Mouse (Mus musculus) gastrocnemius, postnatal 14 days (tissue): ENCODE data around the gene Vmn1r112. TPM values are rescaled to one million over a fixed set of nuclear protein-coding genes. Genes with fewer than 3 reads are reported as not detected.
"Not testable (repeated sequence)": the region's sequence is repeated elsewhere in the genome, so short reads cannot be mapped to it uniquely, and the experiment has no call there.

Experiments used
- DNase-seq: peaks from one replicate; pipeline ENCODE4 v3.0.0; 2021; ENCODE audit warnings: mixed read lengths
- intact Hi-C: fragments of 180-260 bp; cut with DNase I; formaldehyde crosslinking; loops from one replicate; pipeline ENCODE4 v1.15.1; 2025; ENCODE audit warnings: low total_unique reads
- long read RNA-seq, 2 experiments: library from polyadenylated mRNA; stranded (forward); transcript quantifications; one replicate each; pipeline ENCODE4 v2.0.0; 2021
- total RNA-seq, 2 experiments: library from RNA; stranded (reverse); gene quantifications; 2 replicates each; pipeline ENCODE4 v1.2.3; 2021

The Vmn1r112 gene
- total RNA-seq, result not detected
- long read RNA-seq, experiment 1, result 0 reads
- long read RNA-seq, experiment 2, result 0 reads

DNA sequence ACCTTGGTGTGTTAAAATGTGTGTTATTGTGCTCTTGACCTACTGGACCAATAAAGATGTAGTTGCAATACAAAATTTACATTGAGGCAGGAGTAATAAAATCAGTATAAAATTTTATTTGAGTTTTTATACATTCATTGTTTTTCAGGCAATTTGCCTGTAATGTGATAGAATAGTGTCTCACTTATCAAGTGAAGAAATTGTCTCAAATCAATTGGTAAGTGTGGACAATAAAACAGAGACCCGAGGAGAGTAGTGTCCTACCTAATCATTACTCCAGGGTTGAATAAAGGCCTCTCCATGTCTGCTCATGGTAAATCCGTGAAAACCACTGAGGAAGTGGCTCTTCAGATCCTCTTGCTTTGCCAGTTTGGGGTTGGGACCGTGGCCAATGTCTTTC lies at the start of gene Vmn1r112:
Vmn1r112 (plus strand) TSS at position 301 of the 400 bp plus-strand sequence.
- intact Hi-C loops, DNase-seq: not testable (repeated sequence)

DNA sequence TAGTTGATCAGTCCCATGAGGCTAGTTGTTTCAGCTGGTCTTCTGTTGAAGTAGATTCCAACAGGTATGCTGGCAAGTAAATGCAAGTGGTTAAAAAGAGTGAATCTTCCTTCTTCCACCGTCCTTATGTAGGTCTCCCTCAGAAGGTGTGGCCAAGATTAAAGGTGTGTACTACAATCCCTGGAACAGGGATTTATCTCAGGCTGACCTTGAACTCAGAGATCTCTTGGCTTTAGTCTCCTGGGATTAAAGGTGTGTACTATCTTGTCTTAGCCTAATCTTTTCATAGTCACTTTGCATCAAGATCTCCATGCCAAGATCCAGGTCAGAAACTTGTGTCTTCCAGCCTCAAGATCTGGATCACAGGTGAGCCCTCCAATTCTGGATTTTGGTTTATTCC lies 40.5 kb upstream of the Vmn1r112 start, which contains the start of gene Gm10668:
Gm10668 (minus strand) TSS at position 101 of the 400 bp plus-strand sequence.
- DNase-seq, intact Hi-C loops: not testable (repeated sequence)

DNA sequence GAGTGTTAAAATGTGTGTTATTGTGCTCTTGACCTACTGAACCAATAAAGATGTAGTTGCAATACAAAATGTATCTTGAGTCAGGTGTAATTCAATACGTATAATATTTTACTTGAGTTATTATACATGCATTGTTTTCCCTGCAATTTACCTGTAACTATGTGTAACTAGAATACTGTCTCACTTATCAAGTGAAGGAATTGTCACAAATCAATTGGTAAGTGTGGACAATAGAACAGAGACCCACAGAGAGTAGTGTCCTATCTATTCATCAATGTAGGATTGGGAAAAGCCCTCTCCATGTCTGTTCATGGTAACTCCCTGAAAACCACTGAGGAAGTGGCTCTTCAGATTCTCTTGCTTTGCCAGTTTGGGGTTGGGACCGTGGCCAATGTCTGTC lies 16.0 kb downstream of the Vmn1r112 start, which contains the start of gene Vmn1r113:
Vmn1r113 (plus strand) TSS at position 301 of the 400 bp plus-strand sequence.
- DNase-seq, intact Hi-C loops: not testable (repeated sequence)

DNA sequence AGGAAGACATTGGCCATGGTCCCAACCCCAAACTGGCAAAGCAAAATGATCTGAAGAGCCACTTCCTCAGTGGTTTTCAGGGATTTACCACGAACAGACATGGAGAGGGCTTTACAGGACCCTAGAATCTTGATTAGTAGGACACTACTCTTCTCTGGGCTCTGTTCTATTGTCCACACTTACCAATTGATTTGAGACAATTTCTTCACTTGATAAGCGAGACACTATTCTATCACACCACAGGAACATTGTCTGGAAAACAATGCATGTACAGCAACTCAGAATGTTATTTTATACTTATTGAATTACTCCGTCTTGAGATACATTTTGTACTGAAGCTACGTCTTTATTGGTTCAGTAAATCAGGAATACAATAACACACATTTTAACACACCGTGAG lies 41.1 kb downstream of the Vmn1r112 start, which contains the start of gene Vmn1r114:
Vmn1r114 (minus strand) TSS at position 101 of the 400 bp plus-strand sequence.
- DNase-seq, intact Hi-C loops: not testable (repeated sequence)

Other genes with a start within 250 kb of the Vmn1r112 start
- gene Vmn1r104, start 237.3 kb upstream of the Vmn1r112 start, total RNA-seq, result not detected
- not detected for gene Gm5726, start 225.4 kb upstream of the Vmn1r112 start, total RNA-seq
- not detected for gene Gm4141, start 194.9 kb upstream of the Vmn1r112 start, total RNA-seq
- gene Gm4513, start 172.2 kb upstream of the Vmn1r112 start, total RNA-seq, result not detected
- not detected for gene Vmn1r107, start 102.3 kb upstream of the Vmn1r112 start, total RNA-seq
- gene Vmn1r111, start 68.0 kb upstream of the Vmn1r112 start, total RNA-seq, result not detected
- not detected for gene Gm10668, start 40.6 kb upstream of the Vmn1r112 start, total RNA-seq
- not detected for gene Vmn1r113, start 16.1 kb downstream of the Vmn1r112 start, total RNA-seq
- gene Vmn1r114, start 41.0 kb downstream of the Vmn1r112 start, total RNA-seq, result not detected
- not detected for gene Vmn1r115, start 73.8 kb downstream of the Vmn1r112 start, total RNA-seq
- not detected for gene Vmn1r116, start 101.1 kb downstream of the Vmn1r112 start, total RNA-seq
- gene Vmn1r117, start 112.9 kb downstream of the Vmn1r112 start, total RNA-seq, result not detected
- not detected for gene Vmn1r118, start 141.2 kb downstream of the Vmn1r112 start, total RNA-seq
- not detected for gene Vmn1r119, start 241.3 kb downstream of the Vmn1r112 start, total RNA-seq